Mouse (Mus musculus) left cerebral cortex, adult 2 months (tissue): ENCODE results near the gene Ikzf1. TPM values are rescaled to one million over a fixed set of nuclear protein-coding genes. Genes with fewer than 3 reads are reported as not detected.

Source experiments
- DNase-seq, 2 experiments: peaks; one replicate each; pipeline ENCODE4 v3.0.0; 2021 to 2022; ENCODE audit warnings: low spot score in 2 of 2, mixed read lengths in 1 of 2; ENCODE audit errors: extremely low spot score in 1 of 2
- H3K27ac ChIP-seq: fragments of 200-600 bp; 2 replicates; pipeline ENCODE4 v1.8.1; 2022
- H3K4me3 ChIP-seq: fragments of 200-600 bp; 2 replicates; pipeline ENCODE4 v1.8.1; 2022
- CTCF ChIP-seq: fragments of 200-600 bp; IDR thresholded peaks from 2 replicates; pipeline ENCODE4 v1.8.1; 2022; ENCODE audit warnings: antibody characterized with exemption, mild to moderate bottlenecking, moderate library complexity
- intact Hi-C: fragments of 180-260 bp; cut with DNase I; formaldehyde crosslinking; loops from one replicate; pipeline ENCODE4 v1.15.1; 2025
- long read RNA-seq, 2 experiments: library from polyadenylated mRNA; stranded (forward); transcript quantifications; one replicate each; pipeline ENCODE4 v2.0.0; 2021; ENCODE audit warnings: borderline mapping rate in 2 of 2
- total RNA-seq, 2 experiments: library from RNA; stranded (reverse); gene quantifications; 2 replicates each; pipeline ENCODE4 v1.2.3; 2021

The Ikzf1 gene
- 1 to 10 TPM; 2.8 to 3.5 TPM for total RNA-seq
- long read RNA-seq, experiment 1, full-length matches to known transcripts: 3 of 6 reads
- long read RNA-seq, experiment 1, partial matches to known transcripts: 0 of 6 reads
- long read RNA-seq, experiment 1, other reads (novel, unspliced or antisense): 3 of 6 reads
- long read RNA-seq, experiment 2, full-length matches to known transcripts: 2 of 5 reads
- long read RNA-seq, experiment 2, partial matches to known transcripts: 0 of 5 reads
- long read RNA-seq, experiment 2, other reads (novel, unspliced or antisense): 3 of 5 reads

- intact Hi-C loops: no loop called here
- H3K27ac ChIP-seq: no peak within 1 kb of the TSS
- DNase-seq: no peak
- no peak for TF ChIP-seq CTCF
- peak within 1 kb of the TSS; percentile 47 for H3K4me3 ChIP-seq
Observed at GRCm38 (mm10) chr11:11684930-11685852, at the start of gene Ikzf1. Gene Ikzf1 (plus strand): TSS chr11:11685003.

GRCm38 (mm10) chr11:11644303-11644702, 40.5 kb upstream of the Ikzf1 start:
- Histone ChIP-seq H3K4me3 (no peak overlapping the region), H3K27ac (no peak overlapping the region)
- no peak for DNase-seq
- intact Hi-C loops: no loop called here
- TF ChIP-seq CTCF: no peak

- no peak for DNase-seq
- intact Hi-C loops: no loop called here
- no peak for TF ChIP-seq CTCF
- Histone ChIP-seq H3K27ac (no peak overlapping the region), H3K4me3 (no peak overlapping the region)
Observed at GRCm38 (mm10) chr11:11656388-11656787, 28.4 kb upstream of the Ikzf1 start.

- no peak for TF ChIP-seq CTCF
- Histone ChIP-seq H3K27ac (no peak overlapping the region), H3K4me3 (no peak overlapping the region)
- DNase-seq: no peak
- intact Hi-C loops: no loop called here
Observed at GRCm38 (mm10) chr11:11656995-11657530, 27.7 kb upstream of the Ikzf1 start.

- TF ChIP-seq CTCF: no peak
- intact Hi-C loops: no loop called here
- no peak for DNase-seq
- Histone ChIP-seq H3K4me3 (no peak overlapping the region), H3K27ac (no peak overlapping the region)
Observed at GRCm38 (mm10) chr11:11657634-11658033, 27.2 kb upstream of the Ikzf1 start.

GRCm38 (mm10) chr11:11658834-11659233, 26.0 kb upstream of the Ikzf1 start:
- H3K27ac ChIP-seq: no peak overlapping the region
- H3K4me3 ChIP-seq: no peak overlapping the region
- DNase-seq: no peak
- intact Hi-C loops: no loop called here
- no peak for TF ChIP-seq CTCF

GRCm38 (mm10) chr11:11660651-11661050, 24.2 kb upstream of the Ikzf1 start:
- intact Hi-C loops: no loop called here
- Histone ChIP-seq H3K27ac (no peak overlapping the region), H3K4me3 (no peak overlapping the region)
- TF ChIP-seq CTCF: no peak
- no peak for DNase-seq

GRCm38 (mm10) chr11:11667254-11667921, 17.4 kb upstream of the Ikzf1 start:
- no peak overlapping the region for H3K27ac ChIP-seq
- no peak for TF ChIP-seq CTCF
- DNase-seq: no peak
- intact Hi-C loops: no loop called here
- H3K4me3 ChIP-seq: no peak overlapping the region

GRCm38 (mm10) chr11:11667922-11668290, 16.9 kb upstream of the Ikzf1 start:
- intact Hi-C loops: no loop called here
- no peak for TF ChIP-seq CTCF
- no peak overlapping the region for H3K27ac ChIP-seq
- H3K4me3 ChIP-seq: no peak overlapping the region
- no peak for DNase-seq

GRCm38 (mm10) chr11:11672974-11673373, 11.8 kb upstream of the Ikzf1 start:
- no peak for TF ChIP-seq CTCF
- intact Hi-C loops: no loop called here
- Histone ChIP-seq H3K27ac (no peak overlapping the region), H3K4me3 (no peak overlapping the region)
- no peak for DNase-seq

- Histone ChIP-seq H3K4me3 (no peak overlapping the region), H3K27ac (no peak overlapping the region)
- TF ChIP-seq CTCF: no peak
- no peak for DNase-seq
- intact Hi-C loops: no loop called here
Observed at GRCm38 (mm10) chr11:11675063-11675462, 9.7 kb upstream of the Ikzf1 start.
